Mouse (Mus musculus) splenic B cell, adult 2 months (primary cell): ENCODE data around the gene Upk3b.

Experiments used
- DNase-seq: peaks from one replicate; pipeline ENCODE4 v3.0.0-alpha.2; 2011; ENCODE audit warnings: low read depth, low spot score
- H3K27me3 ChIP-seq: 2 replicates; pipeline ENCODE4 v1.6.1; 2012; ENCODE audit warnings: mild to moderate bottlenecking, low read length, moderate library complexity, mixed read lengths; ENCODE audit not compliant: control insufficient read depth, poor library complexity, insufficient read depth, severe bottlenecking
- H3K36me3 ChIP-seq: 2 replicates; pipeline ENCODE4 v1.6.1; 2012; ENCODE audit warnings: mild to moderate bottlenecking, low read length, moderate library complexity, mixed read lengths; ENCODE audit not compliant: control insufficient read depth, poor library complexity, insufficient read depth, severe bottlenecking

The Upk3b gene

GRCm38 (mm10) chr5:136077001-136077550 is 38.8 kb downstream of the Upk3b start:
- Histone ChIP-seq H3K36me3 (no peaks in the 10 kb centered on the region), H3K27me3 (no peaks in the 10 kb centered on the region)
- DNase-seq = no peak

DNA sequence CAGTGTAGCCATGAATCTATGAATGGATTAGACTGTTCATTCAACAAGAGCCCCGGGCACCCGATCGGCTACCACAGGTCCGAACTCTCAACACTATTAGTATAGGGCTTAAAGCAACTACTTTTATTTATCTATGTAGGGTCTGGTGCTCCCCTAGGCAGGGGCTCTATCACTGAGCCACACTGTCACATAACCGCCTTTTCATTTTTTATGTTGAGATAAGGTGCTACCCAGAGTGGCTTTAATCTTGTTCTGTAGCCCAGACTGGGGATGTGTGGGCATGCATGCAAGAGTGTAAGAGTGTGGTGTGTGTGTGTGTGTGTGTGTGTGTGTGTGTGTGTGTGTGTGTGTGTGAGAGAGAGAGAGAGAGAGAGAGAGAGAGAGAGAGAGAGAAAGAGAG is 39.8 kb downstream of the Upk3b start:
- no peaks in the 10 kb centered on the region for H3K27me3 ChIP-seq
- DNase-seq = no peak
- H3K36me3 ChIP-seq = no peaks in the 10 kb centered on the region

DNA sequence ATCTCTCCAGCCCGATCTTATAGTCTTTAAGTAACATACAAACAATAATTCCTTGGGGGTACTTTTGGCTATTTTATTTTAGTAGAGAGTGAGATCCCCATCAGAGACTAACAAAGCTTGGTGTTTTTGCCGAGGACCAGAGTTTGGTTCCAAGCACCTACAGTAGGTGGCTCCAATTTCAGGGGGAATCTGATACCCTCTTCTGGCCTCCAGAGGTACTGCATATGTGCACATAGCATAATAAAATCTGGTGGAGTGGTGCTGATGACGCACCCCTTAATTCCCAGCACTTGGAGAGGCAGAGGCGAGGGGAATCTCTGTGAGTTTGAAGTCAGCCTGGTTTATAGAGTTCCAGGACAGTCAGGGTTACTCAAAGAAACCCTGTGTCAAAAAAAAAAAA is 44.0 kb downstream of the Upk3b start:
- H3K27me3 ChIP-seq = no peaks in the 10 kb centered on the region
- peak; percentile 47 for DNase-seq
- no peaks in the 10 kb centered on the region for H3K36me3 ChIP-seq

- peak; percentile 95 for DNase-seq
Observed at GRCm38 (mm10) chr5:136083669-136084107, 45.4 kb downstream of the Upk3b start, which contains the start of gene Rasa4. Gene Rasa4, plus strand, starts transcription at chr5:136083916.

DNA sequence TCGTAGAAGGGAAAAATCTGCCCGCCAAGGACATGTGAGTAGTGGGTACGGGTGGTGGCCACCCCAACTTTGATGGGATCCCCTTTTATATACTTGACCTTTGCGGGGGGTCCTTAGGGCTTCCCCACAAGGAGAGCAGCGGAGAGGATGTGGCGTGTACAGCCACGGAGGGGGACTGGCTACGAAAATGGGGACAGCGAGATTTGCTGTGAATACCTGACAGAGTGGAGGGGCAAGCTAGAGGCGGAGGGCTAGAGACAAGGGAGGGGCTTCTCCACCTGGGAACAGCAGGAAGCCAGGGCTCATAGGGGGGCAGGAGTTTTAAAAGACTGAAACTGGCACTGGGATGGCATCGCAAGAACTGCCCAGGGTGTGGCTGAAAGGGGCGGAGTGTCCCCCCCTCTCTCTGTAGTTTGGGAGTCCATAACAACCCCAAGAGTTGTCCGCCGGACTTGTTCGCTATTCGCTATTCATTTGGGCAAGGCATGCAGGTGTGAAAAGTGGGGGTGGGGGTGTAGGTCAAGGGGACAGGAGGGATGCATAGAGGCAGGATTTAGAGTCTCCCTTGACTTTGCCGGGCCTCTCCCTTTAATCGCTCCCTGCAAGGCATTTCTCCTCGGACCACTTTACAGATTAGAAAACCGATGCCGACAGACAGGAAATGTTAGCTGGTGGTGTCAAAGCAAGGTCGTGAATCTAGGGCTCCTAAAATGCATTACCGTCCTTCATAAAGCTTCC is 46.0 kb downstream of the Upk3b start:
- no peaks in the 10 kb centered on the region for H3K36me3 ChIP-seq
- peak; percentile 43 for DNase-seq
- H3K27me3 ChIP-seq = no peaks in the 10 kb centered on the region

More at GRCm38 (mm10) chr5:136083669-136084107, 45.4 kb downstream of the Upk3b start, which contains the start of gene Rasa4:
- H3K27me3 ChIP-seq = no peaks in the 10 kb centered on the region
- no peaks in the 10 kb centered on the region for H3K36me3 ChIP-seq

DNA sequence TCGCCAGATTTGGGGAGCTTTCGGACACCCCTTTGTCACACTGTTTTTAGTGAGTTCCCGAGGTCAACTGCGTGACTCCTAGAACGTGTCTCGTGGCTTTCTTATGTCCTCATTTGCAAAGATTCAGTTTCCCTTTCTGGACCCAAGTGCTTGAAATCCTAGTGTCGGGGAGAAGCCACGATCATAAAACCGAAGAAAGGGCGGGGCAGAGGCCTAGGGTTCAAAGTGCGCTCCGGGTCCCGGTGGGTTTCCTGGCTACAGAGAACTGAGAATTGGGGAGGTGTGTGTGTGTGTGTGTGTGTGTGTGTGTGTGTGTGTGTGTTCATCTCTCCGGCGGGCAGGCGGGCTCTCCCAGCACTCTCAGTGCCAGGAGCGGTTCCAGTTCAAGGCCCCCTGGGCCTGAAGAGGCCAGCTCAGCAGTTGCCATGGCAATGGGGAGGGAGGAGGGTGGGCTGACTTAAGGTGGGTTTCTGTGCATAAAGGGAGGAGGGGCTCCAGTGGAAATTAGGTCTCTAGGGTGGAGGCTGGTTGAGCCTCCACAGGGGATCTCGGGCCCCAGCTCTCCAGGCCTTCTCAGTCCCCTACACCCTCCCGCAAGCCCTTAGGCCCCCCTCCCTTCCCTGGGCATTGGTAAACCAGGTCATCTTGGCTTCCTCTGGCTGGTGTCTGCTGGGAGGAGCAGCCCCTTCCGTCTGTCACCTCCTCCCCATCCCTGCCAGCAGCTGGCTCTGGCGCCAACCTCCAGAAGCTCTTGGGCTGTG is 46.8 kb downstream of the Upk3b start:
- DNase-seq = peak; percentile 70
- no peaks in the 10 kb centered on the region for H3K36me3 ChIP-seq

GRCm38 (mm10) chr5:136086290-136086689 is 48.0 kb downstream of the Upk3b start:
- DNase-seq = no peak
- Histone ChIP-seq H3K36me3 (no peaks in the 10 kb centered on the region), H3K27me3 (no peaks in the 10 kb centered on the region)

More for the DNA sequence above, 46.8 kb downstream of the Upk3b start:
- H3K27me3 ChIP-seq = no peaks in the 10 kb centered on the region

GRCm38 (mm10) chr5:136088821-136089575 is 50.7 kb downstream of the Upk3b start:
- Histone ChIP-seq H3K36me3 (no peaks in the 10 kb centered on the region), H3K27me3 (no peaks in the 10 kb centered on the region)
- DNase-seq = no peak

DNA sequence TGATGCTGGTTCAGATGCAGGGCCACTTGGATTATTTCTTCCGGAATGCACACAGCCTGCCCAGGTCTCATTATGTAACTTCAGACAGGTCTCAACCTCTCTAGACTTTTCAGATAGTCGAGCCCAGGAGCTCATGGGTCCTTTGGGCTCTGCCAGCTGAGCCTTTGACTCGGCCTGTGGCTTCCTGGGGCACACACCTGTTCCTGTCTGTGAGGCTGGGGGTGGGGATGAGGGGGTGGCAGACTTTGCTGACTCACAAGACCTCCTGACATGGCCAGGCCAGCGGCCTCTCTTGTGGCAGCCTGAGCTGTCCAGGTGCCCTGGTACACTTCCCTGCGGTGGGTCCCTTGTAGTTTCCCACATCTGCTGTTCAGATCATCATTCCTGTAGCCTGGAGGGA is 53.6 kb downstream of the Upk3b start:
- Histone ChIP-seq H3K27me3 (no peaks in the 10 kb centered on the region), H3K36me3 (no peaks in the 10 kb centered on the region)
- DNase-seq = no peak

DNA sequence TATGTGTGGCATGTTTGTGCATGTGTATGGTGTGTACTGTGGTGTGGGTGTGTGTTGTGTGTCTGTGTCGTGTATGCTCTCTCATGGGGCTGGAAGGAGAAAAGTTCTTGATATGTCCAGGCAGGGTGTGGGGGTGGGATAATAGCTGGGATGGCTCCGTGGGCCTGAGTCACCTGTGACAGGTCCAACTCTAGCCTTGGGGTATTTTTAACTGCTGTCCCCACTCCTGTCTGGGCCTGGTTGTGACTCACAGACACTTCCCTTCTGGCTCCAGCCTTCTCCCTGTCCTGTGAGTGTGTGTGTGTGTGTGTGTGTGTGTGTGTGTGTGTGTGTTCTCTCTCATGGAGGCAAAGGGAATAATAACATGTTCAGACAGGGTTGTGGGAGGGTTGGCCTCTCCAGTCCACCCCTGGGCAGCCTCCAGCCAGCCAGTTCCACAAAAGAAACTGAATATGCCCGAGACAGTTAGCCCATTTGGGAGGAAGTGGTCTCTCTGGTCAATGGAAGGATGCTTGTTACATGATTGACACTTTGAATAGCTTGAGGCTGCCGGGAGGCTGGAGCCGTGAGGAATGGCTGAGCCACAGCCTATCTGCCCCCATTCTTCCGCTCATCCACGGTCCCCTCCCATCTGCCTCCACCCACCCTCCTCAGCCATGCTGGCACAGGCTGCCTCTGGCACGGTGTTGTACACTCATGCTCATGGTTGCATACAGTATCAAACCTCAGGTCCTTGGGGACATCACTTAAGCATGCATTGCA is 56.1 kb downstream of the Upk3b start:
- no peak for DNase-seq
- Histone ChIP-seq H3K27me3 (no peaks in the 10 kb centered on the region), H3K36me3 (no peaks in the 10 kb centered on the region)

- DNase-seq = no peak
- H3K27me3 ChIP-seq = no peaks in the 10 kb centered on the region
- no peaks in the 10 kb centered on the region for H3K36me3 ChIP-seq
Observed at GRCm38 (mm10) chr5:136095089-136095488, 56.8 kb downstream of the Upk3b start.
